Mouse (Mus musculus) left cerebral cortex, adult 9 months (tissue): ENCODE data around the gene Il17rb.

Source experiments
- DNase-seq, 2 experiments: peaks; one replicate each; pipeline ENCODE4 v3.0.0; 2022; ENCODE audit warnings: low spot score in 2 of 2

Il17rb gene

GRCm38 (mm10) chr14:29968075-29968821, 40.4 kb downstream of the Il17rb start, which contains the start of gene Selenok:
Gene Selenok, plus strand, starts transcription at chr14:29968308.
- DNase-seq, result peak; percentile 98 to 99

- no peak for DNase-seq
These were observed 41.1 kb downstream of the Il17rb start for GRCm38 (mm10) chr14:29967611-29968010.

GRCm38 (mm10) chr14:29957393-29957792, 51.3 kb downstream of the Il17rb start:
- DNase-seq, result no peak

DNA sequence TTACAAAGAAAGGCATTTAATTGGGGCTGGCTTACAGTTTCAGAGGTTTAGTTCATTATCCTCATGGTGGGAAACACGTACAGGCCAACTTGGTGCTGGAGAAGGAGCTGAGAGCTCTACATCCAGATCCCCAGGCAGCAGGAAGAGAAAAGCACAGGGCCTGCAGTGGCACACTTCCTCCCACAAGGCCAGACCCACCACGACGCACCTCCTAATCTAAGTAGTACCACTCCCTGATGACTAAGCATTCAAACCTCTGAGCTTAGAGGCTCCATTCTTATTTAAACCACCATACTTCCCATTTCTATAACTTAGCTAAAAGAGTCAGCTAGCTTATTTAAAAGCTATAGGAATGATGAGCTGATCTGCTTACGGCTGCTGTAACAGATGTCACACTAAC, 57.9 kb downstream of the Il17rb start:
- no peak for DNase-seq

DNA sequence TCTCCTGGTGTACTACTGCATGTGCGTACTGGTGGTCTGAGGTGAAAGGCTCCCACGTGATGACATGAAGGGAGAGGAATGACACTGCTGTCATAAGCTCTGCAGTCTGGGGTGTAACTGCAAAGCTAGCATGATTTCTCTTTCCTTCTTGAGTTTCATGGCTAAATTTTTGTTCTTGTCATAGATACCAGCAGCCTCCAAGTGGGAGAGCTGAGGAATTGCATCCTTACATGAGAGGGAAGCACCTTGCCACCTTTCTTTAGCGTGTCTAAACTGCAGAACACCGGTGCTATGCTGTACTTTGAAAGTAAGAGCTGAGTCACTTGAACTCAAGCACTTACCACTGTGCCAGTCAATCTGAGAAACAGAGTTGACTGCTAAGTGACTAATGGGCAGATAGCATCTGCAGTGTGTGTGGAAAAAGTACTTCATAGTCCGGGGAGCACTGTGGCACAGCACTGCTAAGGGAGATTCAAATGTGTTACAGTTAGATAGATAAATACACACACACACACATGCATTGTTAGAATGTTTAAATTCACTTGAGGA, 61.9 kb downstream of the Il17rb start:
- DNase-seq, result no peak
